Mouse (Mus musculus): ENCODE measurements around the gene Pkp2. TPM values are rescaled to one million over a fixed set of nuclear protein-coding genes. Genes with fewer than 3 reads are reported as not detected.

The Pkp2 gene
- polyA plus RNA-seq, 2 experiments from 2014 or later: 0.15 to 0.27 TPM

DNA sequence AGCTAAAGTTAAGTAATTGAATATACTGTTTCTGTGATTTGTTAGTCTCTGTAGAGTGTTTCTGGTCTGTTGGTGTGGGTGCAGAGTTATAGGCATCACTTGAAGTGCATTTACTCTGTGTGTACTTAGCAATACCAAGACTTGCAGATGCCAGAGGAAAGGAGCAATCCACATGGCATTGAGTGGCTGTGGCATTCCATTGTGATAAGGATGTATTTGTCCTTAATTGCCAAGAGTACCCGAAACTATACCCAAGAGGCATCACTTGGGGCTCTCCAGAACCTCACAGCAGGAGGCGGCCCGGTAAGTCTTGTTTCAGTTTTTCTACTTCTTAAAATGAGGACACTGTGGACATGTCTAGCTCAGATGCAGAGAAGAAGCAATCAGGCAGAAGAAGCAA lies 49.3 kb downstream of the Pkp2 start:
- ATAC-seq: no peak

DNA sequence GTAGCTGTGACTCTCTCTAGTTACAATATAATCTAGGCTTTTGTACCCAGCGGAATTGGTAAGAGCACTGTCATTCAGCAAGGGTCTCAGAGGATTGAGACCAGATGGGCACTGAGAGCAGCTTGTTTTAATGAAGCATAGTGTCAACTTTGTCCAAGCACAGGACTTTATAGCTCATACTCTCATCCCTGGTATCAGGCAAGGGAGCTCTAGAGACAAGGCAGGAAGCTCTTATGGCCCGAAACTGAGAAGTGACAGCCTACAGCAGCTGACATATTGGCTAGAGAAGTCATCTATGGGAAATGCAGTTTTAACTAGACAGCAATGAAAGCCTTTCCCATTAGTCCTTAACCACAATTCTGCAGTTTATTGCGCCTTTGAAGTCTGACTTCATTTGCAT lies 59.9 kb downstream of the Pkp2 start:
- no peak for ATAC-seq

- no peak for ATAC-seq
These were observed 60.6 kb downstream of the Pkp2 start for GRCm38 (mm10) chr16:16273752-16274151.

DNA sequence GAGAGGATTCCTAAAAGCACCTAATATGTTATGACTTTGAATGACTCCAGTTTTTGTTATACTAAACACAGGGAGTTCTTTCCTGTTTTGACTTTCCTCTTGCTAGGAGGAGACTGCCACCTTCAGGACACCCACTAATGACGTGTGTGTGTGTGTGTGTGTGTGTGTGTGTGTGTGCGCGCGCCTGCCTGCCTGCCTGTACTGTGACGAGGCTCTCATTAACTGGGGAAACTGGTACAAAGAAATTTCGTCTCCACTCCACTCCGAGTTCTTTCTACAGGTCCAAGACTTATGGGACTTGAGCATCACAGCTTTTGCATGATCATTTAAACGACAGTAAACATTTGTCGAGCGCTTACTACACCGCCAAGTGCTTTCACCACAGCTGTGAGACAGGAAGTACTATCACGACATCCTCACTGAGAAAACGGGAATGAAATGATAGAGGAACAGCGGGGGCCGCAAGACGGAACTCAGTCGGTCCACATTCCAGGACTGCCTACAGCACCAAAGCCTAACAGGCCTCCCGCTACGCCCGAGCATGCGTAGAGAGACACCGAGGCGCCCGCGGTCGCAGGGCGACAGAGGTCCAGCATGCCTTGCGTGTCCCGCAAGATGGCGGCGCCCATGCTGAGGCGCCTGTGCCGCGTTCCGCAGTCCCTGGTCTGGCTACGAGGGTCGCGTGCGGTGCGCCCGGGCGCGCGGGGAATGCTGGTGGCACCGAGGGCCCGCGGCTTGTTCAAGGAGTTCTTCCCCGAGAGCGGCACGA lies 89.4 kb downstream of the Pkp2 start, which contains the start of gene Yars2:
Gene Yars2 (plus strand): TSS at position 597 of the 769 bp plus-strand sequence.
- peak; percentile 93 for ATAC-seq

- peak; percentile 16 for ATAC-seq
These were observed 90.2 kb downstream of the Pkp2 start for GRCm38 (mm10) chr16:16303138-16303827.

- no peak for ATAC-seq
These were observed 90.8 kb downstream of the Pkp2 start for GRCm38 (mm10) chr16:16303888-16304287.

DNA sequence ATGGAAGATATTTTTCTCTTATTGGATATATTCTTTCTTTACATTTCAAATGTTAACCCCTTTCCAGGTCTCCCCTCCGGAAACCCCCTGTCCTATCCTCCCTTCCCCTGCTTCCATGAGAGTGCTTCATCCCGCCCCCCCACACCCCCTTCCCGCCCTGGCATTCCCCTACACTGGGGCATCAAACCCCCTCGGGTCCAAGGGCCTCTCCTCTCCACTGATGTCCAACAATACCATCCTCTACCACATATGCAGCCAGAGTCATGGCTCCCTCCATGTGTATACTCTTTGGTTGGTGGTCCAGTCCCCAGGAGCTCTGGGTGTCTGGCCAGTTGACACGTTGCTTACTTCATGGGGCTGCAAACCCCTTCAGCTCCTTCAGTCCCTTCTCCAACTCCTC lies 98.2 kb downstream of the Pkp2 start:
- no peak for ATAC-seq

Other genes starting within 250 kb of the Pkp2 start
- gene Yars2, start 89.6 kb downstream of the Pkp2 start, polyA plus RNA-seq (2017; shearing (Covaris generic)): 1 to 10 TPM; 2.9 to 6.2 TPM
- 10 to 100 TPM; 52.8 to 56.9 TPM for gene Dnm1l, start 145.6 kb downstream of the Pkp2 start, polyA plus RNA-seq (2017; shearing (Covaris generic))